Mouse (Mus musculus): ENCODE data around the gene Gabarap. TPM values are rescaled to one million over a fixed set of nuclear protein-coding genes. Genes with fewer than 3 reads are reported as not detected.
A peak's percentile ranks its signal among the peaks of the same experiment; 100 is the strongest.

The Gabarap gene
- total and polyA plus RNA-seq, 3 experiments, result 189 to 352 (median 213) TPM

DNA sequence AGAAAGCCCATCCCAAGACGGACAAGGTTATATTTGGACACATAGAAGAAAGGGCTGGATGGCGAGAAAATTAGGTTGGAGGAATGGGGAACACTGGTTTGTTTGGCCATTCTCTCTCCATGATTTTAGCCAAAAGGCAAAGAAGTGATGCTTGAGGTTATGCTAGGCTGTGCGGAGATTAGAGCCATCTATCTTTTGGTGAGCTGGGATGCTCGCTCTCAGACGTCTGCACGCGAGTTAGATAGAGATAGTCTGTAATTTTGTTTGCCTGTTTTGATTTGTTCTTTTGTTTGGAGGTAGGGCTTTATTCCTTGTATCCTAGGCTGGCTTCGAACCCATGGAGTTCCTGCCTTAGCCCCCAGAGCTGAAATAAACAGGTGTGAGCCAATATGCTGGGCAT lies 10.2 kb downstream of the Gabarap start:
- in situ Hi-C loops (cut with MboI; ENCODE audit: low pct_ligation_motif_present, low pct_unique_long_range_greater_than_20kb, low sequenced_read_pairs), result loop anchor here (25.0 kb wide), 1 partner anchor 914 kb away; the partner anchor contains the start of genes Per1 and Vamp2

DNA sequence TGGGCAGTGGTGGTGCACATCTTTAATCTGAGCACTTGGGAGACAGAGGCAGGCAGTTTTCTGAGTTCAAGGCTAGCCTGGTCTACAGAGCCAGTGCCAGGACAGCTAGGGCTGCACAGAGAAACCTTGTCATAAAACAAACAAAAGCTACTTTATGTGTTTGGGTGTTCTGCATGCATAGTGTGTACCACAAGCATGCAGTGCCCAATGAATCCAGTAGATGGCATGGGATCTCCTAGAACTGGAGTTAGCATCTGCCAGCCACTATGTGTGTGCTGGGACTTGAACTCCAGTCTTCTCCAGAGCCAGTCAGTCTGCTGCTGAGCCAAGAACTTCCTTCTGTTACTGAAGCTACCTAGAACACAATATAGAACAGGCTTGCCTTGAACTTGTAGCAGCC lies 10.9 kb downstream of the Gabarap start:
- TF ChIP-seq NELFE (IDR thresholded peaks at IDR 0.05; ENCODE audit: low read depth, low read length), result no peak
- no peak for TF ChIP-seq ETS1 (conservative IDR thresholded peaks at IDR 0.05; ENCODE audit: low read depth, low read length)
- TF ChIP-seq SMC3 (IDR thresholded peaks at IDR 0.05; ENCODE audit: low read depth, low read length), result peak; percentile 33
- peak; percentile 63 for TF ChIP-seq RAD21 (IDR thresholded peaks at IDR 0.05; ENCODE audit: low read depth, low read length)
- TF ChIP-seq CTCF (conservative IDR thresholded peaks at IDR 0.05 in 1 of 2, IDR thresholded peaks at IDR 0.05 in 1 of 2; ENCODE audit: low read depth in 2 of 2, low read length in 2 of 2), result peak; percentile 73 to 75
- TF ChIP-seq MEF2A (IDR thresholded peaks at IDR 0.05; ENCODE audit: borderline replicate concordance, low read depth, low read length), result no peak
- Histone ChIP-seq H3K4me1 (ENCODE audit: control insufficient read depth in 1 of 2, insufficient read depth in 2 of 2) (peaks cover 12 to 63% of the 10 kb centered on the region in 2 experiments), H3K4me3 (replicated peaks in 1 of 3; ENCODE audit: low read depth in 2 of 3, low read length in 2 of 3, poor library complexity in 1 of 3) (no peak overlapping the region), H3K9me3 (replicated peaks; ENCODE audit: low read length) (no peaks in the 10 kb centered on the region), H3K27me3 (replicated peaks) (no peaks in the 10 kb centered on the region), H3K9ac (ENCODE audit: insufficient read depth, low read depth) (no peak overlapping the region), H3K36me3 (replicated peaks in 1 of 2; ENCODE audit: control insufficient read depth in 1 of 2, insufficient read depth in 1 of 2, low read length in 1 of 2) (peaks cover 46 to 78% of the 10 kb centered on the region in 2 experiments), H3K4me2 (ENCODE audit: insufficient read depth, low read depth, poor library complexity, severe bottlenecking) (0 out of 2 replicates have a peak overlapping the region, but pooled peaks have one; percentile 72), H3K27ac (ENCODE audit: insufficient read depth, low read depth) (no peak overlapping the region), H3K79me2 (replicated peaks; ENCODE audit: control insufficient read depth, extremely low read depth, insufficient read depth, poor library complexity, severe bottlenecking) (peaks cover 39% of the 10 kb centered on the region)
- dilution Hi-C loops (cut with MboI; ENCODE audit: extremely low pct_ligation_motif_present, extremely low pct_unique_long_range_greater_than_20kb, low sequenced_read_pairs), result no loop called here
- in situ Hi-C loops (cut with MboI; ENCODE audit: low pct_ligation_motif_present, low pct_unique_long_range_greater_than_20kb, low sequenced_read_pairs), result loop anchor here (25.0 kb wide), 1 partner anchor 915 kb away; the partner anchor contains the start of genes Per1 and Vamp2
- DNase-seq (ENCODE audit: extremely low read depth), result peak; percentile 84

More for the DNA sequence above, 10.2 kb downstream of the Gabarap start:
- dilution Hi-C loops (cut with MboI; ENCODE audit: extremely low pct_ligation_motif_present, extremely low pct_unique_long_range_greater_than_20kb, low sequenced_read_pairs), result no loop called here
- no peak for DNase-seq (ENCODE audit: extremely low read depth)
- peak overlapping the region; percentile 72 for H3K4me2 ChIP-seq (ENCODE audit: insufficient read depth, low read depth, poor library complexity, severe bottlenecking)
- H3K9me3 ChIP-seq (replicated peaks; ENCODE audit: low read length), result no peaks in the 10 kb centered on the region
- H3K27me3 ChIP-seq (replicated peaks), result no peaks in the 10 kb centered on the region
- H3K4me3 ChIP-seq (replicated peaks in 1 of 3; ENCODE audit: low read depth in 2 of 3, low read length in 2 of 3, poor library complexity in 1 of 3), result peak overlapping the region; percentile 62 to 96 (median 86)
- TF ChIP-seq JUN (IDR thresholded peaks at IDR 0.05; ENCODE audit: insufficient read depth, low read depth, low read length) (no peak), RCOR1 (conservative IDR thresholded peaks at IDR 0.05; ENCODE audit: low read depth, low read length) (no peak), E2F4 (IDR thresholded peaks at IDR 0.05; ENCODE audit: insufficient replicate concordance, low read depth, low read length) (no peak), TBP (conservative IDR thresholded peaks at IDR 0.05; ENCODE audit: low read depth, low read length) (no peak), SIN3A (IDR thresholded peaks at IDR 0.05; ENCODE audit: low read length) (no peak), MEF2A (IDR thresholded peaks at IDR 0.05; ENCODE audit: borderline replicate concordance, low read depth, low read length) (no peak), ETS1 (conservative IDR thresholded peaks at IDR 0.05; ENCODE audit: low read depth, low read length) (no peak), USF1 (IDR thresholded peaks at IDR 0.05; ENCODE audit: low read depth, low read length) (no peak), MAZ (IDR thresholded peaks at IDR 0.05; ENCODE audit: low read depth, low read length) (no peak), MAFK (IDR thresholded peaks at IDR 0.05; ENCODE audit: insufficient replicate concordance, low read length) (no peak), ZNF384 (IDR thresholded peaks at IDR 0.05; ENCODE audit: low read depth, low read length) (no peak), TCF12 (IDR thresholded peaks at IDR 0.05; ENCODE audit: low read depth, low read length) (no peak), NRF1 (IDR thresholded peaks at IDR 0.05; ENCODE audit: low read depth, low read length) (no peak), USF2 (conservative IDR thresholded peaks at IDR 0.05; ENCODE audit: low read depth, low read length) (no peak), BHLHE40 (IDR thresholded peaks at IDR 0.05; ENCODE audit: low read depth, low read length) (no peak), ZC3H11A (IDR thresholded peaks at IDR 0.05; ENCODE audit: low read depth, low read length) (no peak)
- peak overlapping the region; percentile 84 for H3K27ac ChIP-seq (ENCODE audit: insufficient read depth, low read depth)
- H3K36me3 ChIP-seq (replicated peaks in 1 of 2; ENCODE audit: control insufficient read depth in 1 of 2, insufficient read depth in 1 of 2, low read length in 1 of 2), result peaks cover 39 to 71% of the 10 kb centered on the region in 2 experiments
- peak overlapping the region; percentile 57 for H3K9ac ChIP-seq (ENCODE audit: insufficient read depth, low read depth)
- peaks cover 12 to 63% of the 10 kb centered on the region in 2 experiments for H3K4me1 ChIP-seq (ENCODE audit: control insufficient read depth in 1 of 2, insufficient read depth in 2 of 2)
- H3K79me2 ChIP-seq (replicated peaks; ENCODE audit: control insufficient read depth, extremely low read depth, insufficient read depth, poor library complexity, severe bottlenecking), result peaks cover 46% of the 10 kb centered on the region
